Mouse (Mus musculus) embryonic fibroblast, embryonic 13.5 days (primary cell): ENCODE data around the gene Nvl.

Source experiments
- CTCF ChIP-seq: IDR thresholded peaks from 2 replicates; pipeline ENCODE4 v1.5.1; 2011; ENCODE audit warnings: mild to moderate bottlenecking, control low read depth, low read length, moderate library complexity, borderline replicate concordance; ENCODE audit not compliant: insufficient read depth
- POLR2A ChIP-seq: IDR thresholded peaks from 2 replicates; pipeline ENCODE4 v1.6.1; 2011; ENCODE audit warnings: low read depth, mild to moderate bottlenecking, control low read depth, low read length, moderate library complexity

- TF ChIP-seq CTCF (no peak), POLR2A (no peak)
These were observed 12.1 kb downstream of the Nvl start for GRCm38 (mm10) chr1:181131915-181132314.
